In genomic region chr16:21550453-21550852, GRCm38 (mm10) we compare ENCODE assay signal across 14 mouse cellular contexts.
A peak's percentile ranks its signal among the peaks of the same experiment; 100 is the strongest.
DNase-seq lines count a peak whose midpoint lies in the region; ATAC-seq and TF ChIP-seq lines count a peak whose summit lies in the region.
"Had no signal": no experiment of that assay in that cellular context is flagged by ENCODE, and none has a peak within 500 bp of the region (broad histone marks: within the 10 kb centered on the region; RNA-seq: fewer than 3 reads in every experiment).

No protein-coding gene starts in this region.

- H3K4me3 ChIP-seq in midbrain, embryonic 13.5 days (replicated peaks), result no peak overlapping the region
- H3K4me3 ChIP-seq in midbrain, embryonic 11.5 days (ENCODE audit: low read depth, low read length), result no peak overlapping the region
- no peak overlapping the region for H3K4me3 ChIP-seq in hindbrain, embryonic 16.5 days (ENCODE audit: low read length)
- no peak overlapping the region for H3K4me3 ChIP-seq in midbrain, postnatal 0 days (ENCODE audit: low read depth, low read length)
- H3K4me3 ChIP-seq: embryonic facial prominence, embryonic 12.5 days; forebrain, embryonic 15.5 days; heart, embryonic 12.5 days had no signal

- no peak overlapping the region for H3K9ac ChIP-seq in midbrain, embryonic 13.5 days (replicated peaks)
- no peak overlapping the region for H3K9ac ChIP-seq in midbrain, embryonic 11.5 days (ENCODE audit: low read length)
- H3K9ac ChIP-seq in hindbrain, embryonic 16.5 days (ENCODE audit: low read depth, low read length), result no peak overlapping the region
- no peak overlapping the region for H3K9ac ChIP-seq in midbrain, postnatal 0 days (replicated peaks; ENCODE audit: low read length, poor library complexity, severe bottlenecking)
- H3K9ac ChIP-seq: embryonic facial prominence, embryonic 12.5 days; forebrain, embryonic 15.5 days; heart, embryonic 12.5 days had no signal

- no peaks in the 10 kb centered on the region for H3K9me3 ChIP-seq in midbrain, embryonic 13.5 days
- H3K9me3 ChIP-seq in midbrain, embryonic 11.5 days (ENCODE audit: control insufficient read depth, low read length), result no peaks in the 10 kb centered on the region
- no peaks in the 10 kb centered on the region for H3K9me3 ChIP-seq in hindbrain, embryonic 16.5 days (ENCODE audit: control insufficient read depth, low read length)
- H3K9me3 ChIP-seq in midbrain, postnatal 0 days (ENCODE audit: low read length), result no peaks in the 10 kb centered on the region
- H3K9me3 ChIP-seq: embryonic facial prominence, embryonic 12.5 days; forebrain, embryonic 15.5 days; heart, embryonic 12.5 days had no signal

- no peaks in the 10 kb centered on the region for H3K27me3 ChIP-seq in midbrain, embryonic 13.5 days
- H3K27me3 ChIP-seq in midbrain, embryonic 11.5 days (ENCODE audit: control insufficient read depth, insufficient read depth, low read length), result no peaks in the 10 kb centered on the region
- H3K27me3 ChIP-seq in hindbrain, embryonic 16.5 days (replicated peaks; ENCODE audit: control insufficient read depth, insufficient read depth, low read length), result no peaks in the 10 kb centered on the region
- H3K27me3 ChIP-seq in midbrain, postnatal 0 days (ENCODE audit: insufficient read depth, low read length), result no peaks in the 10 kb centered on the region
- H3K27me3 ChIP-seq: embryonic facial prominence, embryonic 12.5 days; forebrain, embryonic 15.5 days; heart, embryonic 12.5 days had no signal

- WGBS in midbrain, embryonic 13.5 days, result 79% methylated on average over 7 of the region's 7 CpGs
- 83% methylated on average over 7 of the region's 7 CpGs for WGBS in midbrain, embryonic 11.5 days
- 60% methylated on average over 7 of the region's 7 CpGs for WGBS in hindbrain, embryonic 16.5 days
- 56% methylated on average over 7 of the region's 7 CpGs for WGBS in midbrain, postnatal 0 days

- peak; percentile 77 for ATAC-seq in midbrain, embryonic 13.5 days
- no peak for ATAC-seq in midbrain, embryonic 11.5 days (ENCODE audit: low FRiP score)
- peak; percentile 71; the same call in 1 of the 2 replicates for ATAC-seq in hindbrain, embryonic 16.5 days
- peak; percentile 54; the same call in 1 of the 2 replicates for ATAC-seq in midbrain, postnatal 0 days (ENCODE audit: low FRiP score)
- ATAC-seq: forebrain, embryonic 15.5 days had no signal

- peaks cover 13% of the 10 kb centered on the region; the same call in 1 of the 2 replicates for H3K4me1 ChIP-seq in midbrain, embryonic 13.5 days (replicated peaks)
- peaks cover 3% of the 10 kb centered on the region; the same call in 1 of the 2 replicates for H3K4me1 ChIP-seq in midbrain, embryonic 11.5 days (ENCODE audit: control insufficient read depth, insufficient read depth, low read length)
- H3K4me1 ChIP-seq in hindbrain, embryonic 16.5 days (ENCODE audit: control insufficient read depth, insufficient read depth, low read depth, low read length), result no peaks in the 10 kb centered on the region
- no peaks in the 10 kb centered on the region for H3K4me1 ChIP-seq in midbrain, postnatal 0 days (ENCODE audit: insufficient read depth, low read length)
- H3K4me1 ChIP-seq: embryonic facial prominence, embryonic 12.5 days; forebrain, embryonic 15.5 days had no signal

- intact Hi-C loops in heart, postnatal 36 days (cut with DNase I), result no loop called here

- DNase-seq in heart, adult 11 months, result peak; percentile 41
- DNase-seq in heart, postnatal 36 days, result no peak
- DNase-seq in midbrain, embryonic 11.5 days (ENCODE audit: low spot score, missing footprints), result no peak
- DNase-seq in midbrain, postnatal 0 days (ENCODE audit: low spot score), result peak; percentile 17
- DNase-seq in gastrocnemius, postnatal 25 days, result no peak
- DNase-seq in layer of hippocampus, adult 8-10 months (ENCODE audit: low spot score in 2 of 2), result no peak
- DNase-seq: cerebellum, adult 11-12 months; cerebellum, adult 9-10 months; cerebellum, postnatal 25 days had no signal

- H3K27ac ChIP-seq in midbrain, embryonic 13.5 days, result no peak overlapping the region
- H3K27ac ChIP-seq in midbrain, embryonic 11.5 days (ENCODE audit: low read depth, low read length), result no peak overlapping the region
- H3K27ac ChIP-seq in hindbrain, embryonic 16.5 days (ENCODE audit: low read depth, low read length), result 0 out of 2 replicates have a peak overlapping the region, but pooled peaks have one; percentile 1
- H3K27ac ChIP-seq in midbrain, postnatal 0 days (ENCODE audit: low read depth, low read length), result 0 out of 2 replicates have a peak overlapping the region, but pooled peaks have one; percentile 43
- H3K27ac ChIP-seq: embryonic facial prominence, embryonic 12.5 days; forebrain, embryonic 15.5 days had no signal

- no peak overlapping the region for H3K4me2 ChIP-seq in midbrain, embryonic 13.5 days (replicated peaks)
- H3K4me2 ChIP-seq in midbrain, embryonic 11.5 days, result no peak overlapping the region
- H3K4me2 ChIP-seq in hindbrain, embryonic 16.5 days (ENCODE audit: low read length), result no peak overlapping the region
- H3K4me2 ChIP-seq in midbrain, postnatal 0 days (ENCODE audit: low read depth, low read length, poor library complexity, severe bottlenecking), result no peak overlapping the region
- H3K4me2 ChIP-seq: embryonic facial prominence, embryonic 12.5 days; forebrain, embryonic 15.5 days; heart, embryonic 12.5 days had no signal

- peaks cover 9% of the 10 kb centered on the region for H3K36me3 ChIP-seq in midbrain, embryonic 13.5 days
- no peaks in the 10 kb centered on the region for H3K36me3 ChIP-seq in midbrain, embryonic 11.5 days (ENCODE audit: control insufficient read depth, insufficient read depth, low read length)
- H3K36me3 ChIP-seq in hindbrain, embryonic 16.5 days (ENCODE audit: control insufficient read depth, insufficient read depth, low read length), result peaks cover under 1% of the 10 kb centered on the region; the same call in 1 of the 2 replicates
- no peaks in the 10 kb centered on the region for H3K36me3 ChIP-seq in midbrain, postnatal 0 days (ENCODE audit: insufficient read depth, low read length)
- H3K36me3 ChIP-seq: embryonic facial prominence, embryonic 12.5 days had no signal

- TF ChIP-seq CTCF in midbrain, postnatal 0 days (IDR thresholded peaks at IDR 0.05), result no peak

Comparison
In these comparisons a context has a peak if more than half of its experiments do, and no peak if none do; other contexts are left out.
1. DNase-seq: peak in heart, adult 11 months (single experiment) and midbrain, postnatal 0 days (single experiment); none in heart, postnatal 36 days (0 of 2), midbrain, embryonic 11.5 days (single experiment), gastrocnemius, postnatal 25 days (single experiment) and layer of hippocampus, adult 8-10 months (0 of 2).
2. H3K27ac ChIP-seq: peak in hindbrain, embryonic 16.5 days (single experiment) and midbrain, postnatal 0 days (single experiment); none in midbrain, embryonic 13.5 days (single experiment) and midbrain, embryonic 11.5 days (single experiment).